Mouse (Mus musculus): ENCODE measurements at regions not wholly inside any gene's neighbourhood (a gene's known extent, or its start where the extent isn't known, plus 50 kb on each side); places are given as distances from the start of the nearest gene placed in this dataset.

DNA sequence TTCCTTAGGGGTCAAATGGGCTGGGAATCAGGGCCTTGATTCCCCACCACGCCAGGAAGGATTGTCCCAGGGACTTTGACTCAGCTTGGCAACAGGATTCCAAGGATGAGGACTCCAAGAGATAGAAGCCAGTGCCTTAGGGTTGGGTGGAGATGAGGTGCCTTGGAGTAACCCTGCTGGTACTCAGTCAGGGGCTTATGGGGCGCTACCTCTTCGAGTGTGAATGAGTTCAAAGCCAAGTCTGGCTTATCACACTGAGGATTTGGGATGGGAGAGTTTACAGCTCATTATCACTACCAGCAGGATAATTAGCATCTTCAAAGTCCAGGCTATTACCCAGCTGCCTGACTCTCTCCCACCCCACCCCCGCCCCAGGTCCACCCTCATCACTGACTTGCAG lies 213.5 kb downstream of the Cdh26 start:
- TF ChIP-seq POLR2A (IDR thresholded peaks at IDR 0.05; ENCODE audit: borderline replicate concordance, extremely low read depth, low read depth, low read length): no peak
- TF ChIP-seq CTCF (IDR thresholded peaks at IDR 0.05; ENCODE audit: insufficient read depth, low read length): no peak
